Mouse (Mus musculus): ENCODE measurements around the gene Hsf2bp. TPM values are rescaled to one million over a fixed set of nuclear protein-coding genes. Genes with fewer than 3 reads are reported as not detected.

Gene Hsf2bp
- polyA plus RNA-seq, 1 experiment from 2014 or later: 0.26 TPM

DNA sequence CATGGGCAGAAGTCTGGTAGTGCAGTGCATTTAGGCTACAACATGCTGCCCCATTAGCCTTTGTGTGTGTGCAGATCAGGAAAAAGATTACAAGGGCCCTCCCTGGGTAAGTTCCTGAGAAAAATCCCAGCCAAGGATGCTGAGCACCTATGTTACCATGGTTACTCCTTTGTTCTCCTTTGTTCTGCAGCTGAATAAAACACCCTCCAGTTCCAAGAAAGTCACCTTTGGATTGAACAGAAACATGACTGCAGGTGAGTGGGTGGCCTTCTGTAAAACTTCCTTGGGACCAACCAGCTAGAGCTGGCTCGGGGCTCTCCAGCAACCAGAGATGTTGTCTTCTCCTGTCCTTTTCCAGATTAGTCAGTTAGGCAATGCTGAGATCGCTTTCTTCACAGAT lies 22.9 kb upstream of the Hsf2bp start:
- H3K4me3 ChIP-seq: no peak overlapping the region
- no peak overlapping the region for H3K27ac ChIP-seq
- ATAC-seq (replicated peaks; ENCODE audit: insufficient number of reproducible peaks, insufficient read depth, low FRiP score, low read depth): no peak
- H3K36me3 ChIP-seq: peaks cover 68% of the 10 kb centered on the region
- H3K4me2 ChIP-seq: no peak overlapping the region
- H3K9ac ChIP-seq: no peak overlapping the region
- no peaks in the 10 kb centered on the region for H3K27me3 ChIP-seq
- 91% methylated on average over 2 of the region's 2 CpGs for WGBS
- H3K4me1 ChIP-seq (replicated peaks): peaks cover 16% of the 10 kb centered on the region
- no peaks in the 10 kb centered on the region for H3K9me3 ChIP-seq (replicated peaks)

DNA sequence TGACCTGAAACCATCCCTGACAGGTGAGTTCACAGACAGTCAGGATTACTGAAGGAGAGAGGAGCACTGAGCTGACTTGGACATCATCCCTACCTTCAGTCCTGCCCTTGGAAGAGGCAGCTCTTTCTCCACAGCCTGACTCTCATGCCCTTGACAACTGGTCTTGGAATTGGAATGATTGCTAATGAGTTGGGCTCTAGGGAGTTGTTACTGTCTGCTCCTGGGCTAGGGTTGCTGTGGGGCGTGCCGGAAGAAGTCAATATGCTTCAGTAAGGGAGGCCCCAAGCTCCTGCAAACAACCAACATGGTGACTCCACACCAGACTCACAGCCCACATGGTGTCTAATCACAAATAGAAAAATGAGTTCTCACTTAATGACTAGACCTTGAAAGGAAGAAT lies 21.7 kb upstream of the Hsf2bp start:
- Histone ChIP-seq H3K4me2 (no peak overlapping the region), H3K27ac (no peak overlapping the region), H3K9me3 (replicated peaks) (no peaks in the 10 kb centered on the region), H3K9ac (no peak overlapping the region), H3K4me1 (replicated peaks) (peaks cover 7% of the 10 kb centered on the region), H3K36me3 (peaks cover 73% of the 10 kb centered on the region), H3K4me3 (no peak overlapping the region), H3K27me3 (no peaks in the 10 kb centered on the region)
- 95% methylated on average over 2 of the region's 2 CpGs for WGBS
- no peak for ATAC-seq (replicated peaks; ENCODE audit: insufficient number of reproducible peaks, insufficient read depth, low FRiP score, low read depth)

DNA sequence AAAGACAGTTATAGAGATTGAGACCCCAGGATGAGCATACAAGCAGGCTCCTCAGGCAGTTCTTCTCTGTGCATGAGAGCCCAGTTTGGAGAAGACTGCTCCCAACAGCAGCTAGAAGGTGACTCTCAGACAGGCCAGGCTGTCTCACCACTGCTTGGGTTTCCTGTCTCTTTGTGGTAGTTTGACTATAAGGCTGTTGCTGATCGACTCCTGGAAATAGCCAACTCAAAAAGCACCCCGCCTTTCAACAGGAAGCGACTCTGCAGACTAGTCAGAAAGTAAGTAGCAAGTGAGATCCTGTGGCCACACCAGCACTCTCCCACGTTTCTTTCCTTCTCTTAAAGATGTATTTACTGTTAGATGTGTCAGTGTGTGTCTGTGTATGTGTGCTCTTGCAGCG lies 17.5 kb upstream of the Hsf2bp start:
- no peak for ATAC-seq (replicated peaks; ENCODE audit: insufficient number of reproducible peaks, insufficient read depth, low FRiP score, low read depth)
- Histone ChIP-seq H3K27me3 (no peaks in the 10 kb centered on the region), H3K4me3 (no peak overlapping the region), H3K4me2 (no peak overlapping the region), H3K9ac (no peak overlapping the region), H3K27ac (no peak overlapping the region), H3K36me3 (peaks cover 69% of the 10 kb centered on the region), H3K4me1 (replicated peaks) (peaks cover 6% of the 10 kb centered on the region; the same call in 1 of the 2 replicates), H3K9me3 (replicated peaks) (no peaks in the 10 kb centered on the region)
- WGBS: 82% methylated on average over 5 of the region's 5 CpGs

DNA sequence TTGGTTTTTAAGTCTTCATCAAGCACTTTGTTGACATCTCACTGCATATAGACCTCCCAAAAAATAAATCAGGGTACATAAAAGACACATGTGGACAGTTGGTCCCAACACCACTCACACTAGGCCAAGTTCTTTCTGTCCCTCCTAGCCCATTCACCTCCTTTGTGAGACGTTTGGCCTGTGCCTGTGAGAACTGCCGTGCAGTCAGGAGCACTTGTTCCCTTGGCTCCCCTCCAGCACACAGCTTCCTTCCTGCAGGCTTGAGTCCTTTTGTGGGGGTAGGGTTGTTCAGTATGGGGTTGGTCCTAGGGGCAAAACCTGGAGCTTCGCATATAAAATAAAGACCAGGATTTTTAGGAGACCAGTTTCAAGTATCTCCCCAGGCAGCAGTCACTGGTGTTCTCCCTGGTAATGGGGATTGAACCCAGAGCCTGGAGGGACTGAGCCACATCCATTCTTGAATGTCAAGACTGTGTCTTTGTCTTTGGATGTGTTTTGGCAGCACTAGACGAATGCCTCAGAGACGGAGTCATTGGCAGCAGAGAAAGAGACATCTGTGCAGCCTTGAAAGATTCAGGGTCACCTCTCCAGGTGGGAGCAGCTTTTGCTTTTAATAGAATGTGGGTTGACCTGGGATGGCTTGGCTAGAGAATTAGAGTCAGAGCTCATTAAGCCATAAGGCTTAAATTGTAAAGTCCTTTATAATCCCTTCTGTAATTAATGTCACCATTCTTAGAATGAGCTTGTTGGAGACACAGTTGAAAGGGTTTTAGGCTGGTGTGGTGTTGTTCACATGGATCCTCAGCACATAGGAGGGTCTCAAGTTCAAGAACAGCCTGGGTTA lies 16.3 kb upstream of the Hsf2bp start:
- peaks cover 65% of the 10 kb centered on the region for H3K36me3 ChIP-seq
- no peak overlapping the region for H3K4me2 ChIP-seq
- H3K27ac ChIP-seq: 0 out of 2 replicates have a peak overlapping the region, but pooled peaks have one; percentile 11
- peaks cover 6% of the 10 kb centered on the region; the same call in 1 of the 2 replicates for H3K4me1 ChIP-seq (replicated peaks)
- no peak for ATAC-seq (replicated peaks; ENCODE audit: insufficient number of reproducible peaks, insufficient read depth, low FRiP score, low read depth)
- no peaks in the 10 kb centered on the region for H3K9me3 ChIP-seq (replicated peaks)
- 55% methylated on average over 5 of the region's 5 CpGs for WGBS
- no peaks in the 10 kb centered on the region for H3K27me3 ChIP-seq
- no peak overlapping the region for H3K4me3 ChIP-seq
- no peak overlapping the region for H3K9ac ChIP-seq

DNA sequence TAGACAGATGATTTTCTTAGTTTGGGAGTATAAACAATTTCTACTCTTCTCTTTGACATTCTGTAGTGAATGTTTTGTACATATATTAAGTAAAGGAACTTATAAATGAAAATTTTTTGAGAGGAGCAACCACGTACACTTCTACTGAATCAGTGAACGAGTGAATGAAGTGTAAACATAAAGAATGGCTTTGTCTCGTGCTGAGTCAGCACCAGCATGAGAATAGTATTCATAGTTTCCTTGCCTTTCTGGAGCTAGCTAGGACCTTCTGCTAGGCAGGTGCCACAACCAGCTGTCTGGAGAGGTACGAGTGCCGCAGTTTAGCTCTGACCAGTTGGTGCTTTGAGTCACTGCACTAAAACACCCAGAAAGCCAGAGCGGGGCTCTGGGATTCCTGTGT lies 14.5 kb upstream of the Hsf2bp start:
- Histone ChIP-seq H3K9ac (no peak overlapping the region), H3K27ac (no peak overlapping the region), H3K27me3 (no peaks in the 10 kb centered on the region), H3K36me3 (peaks cover 48% of the 10 kb centered on the region), H3K9me3 (replicated peaks) (no peaks in the 10 kb centered on the region), H3K4me2 (no peak overlapping the region), H3K4me1 (replicated peaks) (peaks cover 6% of the 10 kb centered on the region; the same call in 1 of the 2 replicates), H3K4me3 (no peak overlapping the region)
- ATAC-seq (replicated peaks; ENCODE audit: insufficient number of reproducible peaks, insufficient read depth, low FRiP score, low read depth): no peak
- WGBS: 90% methylated on average over 6 of the region's 6 CpGs

DNA sequence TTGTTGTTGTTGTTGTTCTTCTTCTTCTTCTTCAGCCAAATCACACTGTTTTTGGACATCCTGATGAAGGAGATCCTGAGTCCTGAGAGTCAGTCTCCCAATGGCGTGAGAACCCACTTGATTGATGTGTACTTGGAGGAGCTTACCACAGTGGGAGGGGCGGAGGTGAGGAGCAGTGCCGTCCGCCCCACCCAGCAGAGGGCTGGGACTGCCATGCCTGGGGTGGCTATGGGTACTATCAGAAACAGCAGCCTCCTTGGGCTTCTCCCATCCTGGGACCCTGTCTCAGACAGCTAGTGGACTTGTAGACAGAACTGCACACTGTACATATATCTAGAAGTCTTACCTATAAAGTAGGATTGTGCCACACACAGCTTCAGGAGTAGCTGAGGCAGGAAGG lies 13.8 kb upstream of the Hsf2bp start:
- no peak overlapping the region for H3K4me3 ChIP-seq
- H3K9me3 ChIP-seq (replicated peaks): no peaks in the 10 kb centered on the region
- no peak overlapping the region for H3K4me2 ChIP-seq
- no peak overlapping the region for H3K27ac ChIP-seq
- ATAC-seq (replicated peaks; ENCODE audit: insufficient number of reproducible peaks, insufficient read depth, low FRiP score, low read depth): no peak
- peaks cover 6% of the 10 kb centered on the region; the same call in 1 of the 2 replicates for H3K4me1 ChIP-seq (replicated peaks)
- WGBS: 78% methylated on average over 4 of the region's 4 CpGs
- H3K27me3 ChIP-seq: no peaks in the 10 kb centered on the region
- no peak overlapping the region for H3K9ac ChIP-seq
- peaks cover 41% of the 10 kb centered on the region for H3K36me3 ChIP-seq

DNA sequence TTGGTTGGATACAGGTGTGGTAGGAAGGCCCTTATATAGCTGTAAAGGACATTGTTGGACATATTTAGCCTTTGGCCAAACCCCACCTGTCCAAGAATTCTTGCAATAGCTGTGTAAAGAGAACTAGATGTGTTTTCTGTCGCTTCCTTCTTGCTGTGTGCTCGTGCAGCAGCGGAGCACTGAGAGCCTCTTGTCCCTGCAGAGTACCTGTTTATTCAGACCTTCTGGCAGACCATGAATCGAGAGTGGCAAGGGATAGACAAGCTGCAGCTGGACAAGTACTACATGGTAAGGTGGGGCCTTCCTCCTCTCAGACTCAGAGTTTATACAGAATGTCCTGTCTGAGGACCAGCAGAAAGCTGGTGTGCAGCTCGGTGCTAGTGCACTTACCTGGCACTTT lies 12.2 kb upstream of the Hsf2bp start:
- Histone ChIP-seq H3K4me3 (no peak overlapping the region), H3K27me3 (no peaks in the 10 kb centered on the region), H3K4me1 (replicated peaks) (peaks cover 6% of the 10 kb centered on the region; the same call in 1 of the 2 replicates), H3K27ac (no peak overlapping the region), H3K4me2 (no peak overlapping the region), H3K9ac (no peak overlapping the region), H3K9me3 (replicated peaks) (no peaks in the 10 kb centered on the region), H3K36me3 (peaks cover 32% of the 10 kb centered on the region)
- ATAC-seq (replicated peaks; ENCODE audit: insufficient number of reproducible peaks, insufficient read depth, low FRiP score, low read depth): no peak
- WGBS: 81% methylated on average over 5 of the region's 5 CpGs

DNA sequence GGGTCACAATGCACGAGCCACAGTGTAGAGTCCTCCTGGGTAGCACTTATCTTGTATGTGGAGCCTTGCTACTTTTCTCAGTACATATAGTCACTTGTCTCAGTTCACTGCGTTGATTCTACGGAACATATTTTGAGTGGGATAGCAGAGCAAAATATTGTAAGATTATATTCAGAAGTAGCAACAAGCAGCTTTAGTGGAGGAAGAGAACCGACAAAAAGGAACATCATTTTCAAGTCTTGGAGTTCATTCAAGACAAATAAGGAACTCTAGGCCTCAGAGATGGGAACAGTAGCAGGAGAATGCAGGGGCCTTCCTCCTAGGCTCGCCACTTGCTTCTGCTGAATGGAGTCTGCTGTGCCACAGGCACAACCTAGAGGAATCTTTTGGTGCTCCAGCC lies 10.4 kb upstream of the Hsf2bp start:
- ATAC-seq (replicated peaks; ENCODE audit: insufficient number of reproducible peaks, insufficient read depth, low FRiP score, low read depth): no peak
- peaks cover 29% of the 10 kb centered on the region for H3K36me3 ChIP-seq
- H3K27me3 ChIP-seq: no peaks in the 10 kb centered on the region
- H3K9me3 ChIP-seq (replicated peaks): no peaks in the 10 kb centered on the region
- WGBS: 84% methylated on average over 5 of the region's 5 CpGs
- H3K9ac ChIP-seq: no peak overlapping the region
- no peak overlapping the region for H3K27ac ChIP-seq
- H3K4me2 ChIP-seq: no peak overlapping the region
- H3K4me3 ChIP-seq: no peak overlapping the region
- H3K4me1 ChIP-seq (replicated peaks): no peaks in the 10 kb centered on the region

DNA sequence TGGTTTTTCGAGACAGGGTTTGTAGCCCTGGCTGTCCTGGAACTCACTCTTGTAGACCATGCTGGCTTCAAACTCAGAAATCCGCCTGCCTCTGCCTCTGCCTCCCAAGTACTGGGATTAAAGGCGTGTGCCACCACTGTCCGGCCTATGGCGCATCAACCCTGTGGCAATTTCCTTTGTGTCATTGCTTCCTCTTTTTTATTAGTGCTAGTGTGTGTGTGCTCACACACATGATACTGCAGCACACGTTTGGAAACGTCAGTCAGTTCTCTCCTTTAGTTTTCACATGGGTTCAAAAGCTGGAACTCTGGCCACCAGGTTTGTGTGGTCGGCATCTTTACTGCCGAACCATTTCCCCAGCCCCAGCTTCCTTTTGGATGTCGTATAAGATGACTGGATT lies 4.1 kb upstream of the Hsf2bp start:
- 82% methylated on average over 10 of the region's 10 CpGs for WGBS
- no peak overlapping the region for H3K27ac ChIP-seq
- no peak for ATAC-seq (replicated peaks; ENCODE audit: insufficient number of reproducible peaks, insufficient read depth, low FRiP score, low read depth)

DNA sequence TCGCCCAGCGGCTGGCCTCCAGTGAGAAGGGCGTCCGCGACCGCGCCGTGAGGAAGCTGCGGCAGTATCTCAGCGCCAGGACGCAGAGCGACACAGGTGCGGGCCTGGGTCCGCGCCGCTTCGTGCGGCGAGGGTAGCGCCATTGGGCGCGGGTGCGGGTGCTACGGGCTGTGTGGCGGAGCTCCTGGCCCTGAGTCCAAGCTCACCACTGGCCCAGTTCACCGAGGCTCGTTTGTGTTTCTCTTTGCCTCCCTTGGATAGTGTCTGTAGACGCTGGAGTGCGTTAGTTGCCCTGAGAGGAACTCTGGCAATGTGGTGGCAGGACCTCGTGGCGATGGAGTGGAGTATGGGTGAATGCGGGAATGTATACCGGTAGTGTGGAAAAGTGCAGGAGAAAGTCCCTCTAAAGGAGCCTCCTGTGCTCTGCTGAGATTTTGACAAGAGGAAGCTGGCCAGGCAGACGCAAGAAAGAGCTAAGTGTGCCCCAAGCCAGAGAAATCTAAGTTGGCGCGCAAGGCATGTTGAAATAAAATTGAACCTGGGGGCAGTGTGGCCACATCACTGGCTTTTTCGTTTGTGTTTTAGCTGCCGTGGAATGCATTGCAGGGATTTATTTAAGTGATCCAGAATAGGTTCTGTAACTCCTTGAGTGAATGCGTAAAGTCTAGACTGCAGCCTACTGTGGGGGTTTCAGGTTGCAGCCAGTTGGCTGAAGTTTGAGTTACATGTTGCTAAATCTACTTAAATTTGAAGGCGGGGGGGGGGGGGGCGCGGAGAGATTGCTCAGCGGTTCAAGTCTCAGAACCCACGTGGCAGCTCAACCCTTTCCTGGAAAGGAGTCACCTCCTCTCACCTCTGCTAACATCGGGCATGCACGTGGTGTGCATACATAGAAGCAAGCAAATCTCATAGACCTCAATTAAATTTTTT lies 625 bp upstream of the Hsf2bp start:
- H3K27ac ChIP-seq: peak overlapping the region; percentile 76
- H3K4me3 ChIP-seq: peak overlapping the region; percentile 84
- H3K36me3 ChIP-seq: no peaks in the 10 kb centered on the region
- H3K9me3 ChIP-seq (replicated peaks): no peaks in the 10 kb centered on the region
- WGBS: under 1% methylated on average over 46 of the region's 46 CpGs
- peak overlapping the region; percentile 95 for H3K4me2 ChIP-seq
- no peak for ATAC-seq (replicated peaks; ENCODE audit: insufficient number of reproducible peaks, insufficient read depth, low FRiP score, low read depth)
- no peaks in the 10 kb centered on the region for H3K27me3 ChIP-seq
- H3K9ac ChIP-seq: peak overlapping the region; percentile 81
- peaks cover 18% of the 10 kb centered on the region for H3K4me1 ChIP-seq (replicated peaks)

More for the DNA sequence above, 4.1 kb upstream of the Hsf2bp start:
- Histone ChIP-seq H3K4me2 (no peak overlapping the region), H3K9ac (no peak overlapping the region), H3K9me3 (replicated peaks) (no peaks in the 10 kb centered on the region), H3K4me1 (replicated peaks) (peaks cover 18% of the 10 kb centered on the region), H3K4me3 (no peak overlapping the region), H3K36me3 (no peaks in the 10 kb centered on the region), H3K27me3 (no peaks in the 10 kb centered on the region)

DNA sequence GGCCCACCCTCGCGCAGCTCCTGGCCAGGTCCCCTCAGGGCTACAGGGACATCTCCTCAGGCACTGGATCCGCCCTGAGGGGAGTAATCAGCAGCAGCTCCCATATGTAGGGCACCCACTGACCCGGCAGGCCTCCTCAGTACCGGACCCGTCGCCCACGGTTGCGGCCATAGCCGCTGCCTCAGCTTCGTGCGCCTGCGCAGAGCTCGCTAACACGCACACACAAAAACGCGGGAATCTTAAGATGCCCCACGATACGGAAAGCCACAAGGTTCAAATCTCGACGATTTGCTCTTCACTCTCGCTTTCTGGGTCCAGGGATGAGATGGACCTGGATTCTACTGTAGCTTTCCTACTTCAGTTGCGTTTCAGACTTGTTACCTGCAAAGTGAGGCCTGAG lies 1.8 kb downstream of the Hsf2bp start:
- Histone ChIP-seq H3K9me3 (replicated peaks) (no peaks in the 10 kb centered on the region), H3K36me3 (no peaks in the 10 kb centered on the region), H3K4me2 (no peak overlapping the region), H3K27ac (no peak overlapping the region), H3K4me3 (no peak overlapping the region), H3K9ac (no peak overlapping the region), H3K27me3 (no peaks in the 10 kb centered on the region), H3K4me1 (replicated peaks) (peaks cover 18% of the 10 kb centered on the region)
- WGBS: 79% methylated on average over 23 of the region's 23 CpGs
- no peak for ATAC-seq (replicated peaks; ENCODE audit: insufficient number of reproducible peaks, insufficient read depth, low FRiP score, low read depth)

Measured in heart, embryonic 15.5 days (tissue).